ENCODE assay signal across 8 mouse cellular contexts in the genomic region with DNA sequence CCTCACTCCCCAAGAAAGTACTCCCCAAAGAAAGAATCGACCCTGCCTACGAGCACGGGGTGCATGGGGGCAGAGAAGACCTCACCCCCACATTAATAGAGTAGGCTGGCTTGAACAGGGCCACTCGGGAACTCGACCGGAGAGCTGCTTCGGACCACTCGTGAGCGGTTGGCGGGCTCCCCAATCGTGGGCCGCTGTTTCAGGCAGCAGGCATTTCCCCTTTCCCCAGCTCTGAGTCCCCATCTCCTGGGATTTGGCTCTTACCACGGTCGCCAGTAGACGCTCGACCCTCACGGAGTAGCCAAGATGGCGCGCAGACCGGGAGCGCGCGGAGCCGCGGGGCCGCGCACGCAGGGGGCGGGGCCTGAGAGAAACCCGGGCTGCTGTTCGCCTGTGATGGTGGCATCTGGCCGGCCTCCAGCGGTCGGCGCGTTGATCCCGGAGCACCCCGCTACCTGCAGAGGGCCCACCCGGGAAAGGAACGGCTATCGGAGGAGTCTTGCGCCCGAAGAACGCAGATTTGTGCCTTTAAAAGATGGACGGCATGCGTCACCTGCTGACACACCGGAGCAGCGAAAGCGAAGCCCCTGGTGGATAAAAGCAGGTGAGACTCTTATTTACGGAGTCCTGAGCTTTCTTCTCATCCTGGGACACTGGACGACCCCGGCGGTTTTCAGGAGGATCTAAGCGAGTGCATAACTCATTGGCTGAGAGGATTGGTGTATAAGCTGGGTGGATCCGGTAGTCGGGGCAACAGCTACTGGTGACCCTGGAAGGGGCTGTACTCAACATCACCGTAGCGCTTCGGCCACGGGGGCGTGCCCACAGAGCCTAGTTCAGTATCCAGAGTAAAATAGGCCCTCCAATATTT. TPM values are rescaled to one million over a fixed set of nuclear protein-coding genes. Genes with fewer than 3 reads are reported as not detected.
A peak's percentile ranks its signal among the peaks of the same experiment; 100 is the strongest.
DNase-seq lines count a peak whose midpoint lies in the region; ATAC-seq and TF ChIP-seq lines count a peak whose summit lies in the region.

Gene Rpp25l (minus strand): TSS at position 338 of the 871 bp plus-strand sequence.

- H3K27me3 ChIP-seq in MEL (ENCODE audit: control insufficient read depth in 1 of 2, insufficient read depth in 2 of 2, low read length in 2 of 2), result no peaks in the 10 kb centered on the region
- H3K27me3 ChIP-seq in cerebellum, adult 2 months (ENCODE audit: control insufficient read depth, insufficient read depth, low read length), result no peaks in the 10 kb centered on the region
- no peaks in the 10 kb centered on the region for H3K27me3 ChIP-seq in lung, postnatal 0 days (replicated peaks; ENCODE audit: insufficient read depth, low read length)

- peaks cover 19% of the 10 kb centered on the region for H3K79me2 ChIP-seq in MEL (ENCODE audit: control insufficient read depth, insufficient read depth, low read length, poor library complexity)

- peak; percentile 83 for ATAC-seq in lung, postnatal 0 days

- peak within 1 kb of the TSS; percentile 93 for H3K4me2 ChIP-seq in lung, postnatal 0 days (replicated peaks; ENCODE audit: low read depth, low read length)

- no peak for TF ChIP-seq EP300 in MEL (IDR thresholded peaks at IDR 0.05; ENCODE audit: low read depth in 1 of 2, low read length in 2 of 2)
- TF ChIP-seq EP300 in lung, postnatal 0 days (IDR thresholded peaks at IDR 0.05), result no peak

- peaks cover 0 to 10% of the 10 kb centered on the region in 2 experiments; a peak in 2 of 4 replicates for H3K4me1 ChIP-seq in MEL (ENCODE audit: control insufficient read depth in 1 of 2, insufficient read depth in 2 of 2, low read length in 2 of 2)
- peaks cover 9% of the 10 kb centered on the region; the same call in 1 of the 2 replicates for H3K4me1 ChIP-seq in cerebellum, adult 2 months (ENCODE audit: control insufficient read depth, insufficient read depth, low read length)
- H3K4me1 ChIP-seq in lung, postnatal 0 days (ENCODE audit: insufficient read depth, low read depth, low read length), result peaks cover 13% of the 10 kb centered on the region; the same call in 1 of the 2 replicates

- no peaks in the 10 kb centered on the region for H3K9me3 ChIP-seq in MEL (replicated peaks; ENCODE audit: insufficient read depth, low read length)
- H3K9me3 ChIP-seq in lung, postnatal 0 days (ENCODE audit: low read length), result no peaks in the 10 kb centered on the region

- no peaks in the 10 kb centered on the region; a peak in 1 of 4 replicates for H3K36me3 ChIP-seq in MEL (ENCODE audit: control insufficient read depth in 1 of 2, insufficient read depth in 2 of 2, low read length in 2 of 2)
- H3K36me3 ChIP-seq in lung, postnatal 0 days (ENCODE audit: insufficient read depth, low read length), result peaks cover 9% of the 10 kb centered on the region; the same call in 1 of the 2 replicates

- no peak for TF ChIP-seq RAD21 in MEL (IDR thresholded peaks at IDR 0.05; ENCODE audit: low read depth, low read length)

- peak within 1 kb of the TSS; percentile 96 for H3K9ac ChIP-seq in MEL (ENCODE audit: control insufficient read depth, low read depth, low read length, poor library complexity, severe bottlenecking)
- H3K9ac ChIP-seq in lung, postnatal 0 days (replicated peaks; ENCODE audit: low read depth), result peak within 1 kb of the TSS; percentile 88

- TF ChIP-seq POLR2A in MEL (IDR thresholded peaks at IDR 0.05; ENCODE audit: control insufficient read depth in 1 of 2, insufficient read depth in 1 of 2, low read depth in 1 of 2, low read length in 2 of 2, poor library complexity in 1 of 2), result peak; percentile 93 to 94
- TF ChIP-seq POLR2A in cerebellum, adult 2 months (IDR thresholded peaks at IDR 0.05; ENCODE audit: borderline replicate concordance, insufficient read depth, low read length), result peak; percentile 92

- TF ChIP-seq CTCF in MEL (IDR thresholded peaks at IDR 0.05 in 2 of 3, conservative IDR thresholded peaks at IDR 0.05 in 1 of 3; ENCODE audit: control insufficient read depth in 1 of 3, insufficient read depth in 1 of 3, low read depth in 2 of 3, low read length in 3 of 3, poor library complexity in 1 of 3, severe bottlenecking in 1 of 3), result peak in 2 of 3 experiments; percentile 8 to 9; a peak in 2 of 6 replicates
- peak; percentile 28; the same call in 1 of the 2 replicates for TF ChIP-seq CTCF in cerebellum, adult 2 months (IDR thresholded peaks at IDR 0.05; ENCODE audit: borderline replicate concordance, insufficient read depth, low read depth, low read length)
- TF ChIP-seq CTCF in lung, postnatal 0 days (IDR thresholded peaks at IDR 0.05), result peak; percentile 49

- H3K27ac ChIP-seq in MEL (ENCODE audit: control insufficient read depth, low read depth, low read length), result peak within 1 kb of the TSS; percentile 61
- peak within 1 kb of the TSS; percentile 81 for H3K27ac ChIP-seq in cerebellum, adult 2 months (ENCODE audit: insufficient read depth, low read length)
- peak within 1 kb of the TSS; percentile 77 for H3K27ac ChIP-seq in lung, postnatal 0 days (ENCODE audit: low read length)

- H3K4me3 ChIP-seq in MEL (ENCODE audit: control insufficient read depth in 1 of 2, insufficient read depth in 1 of 2, low read depth in 2 of 2, low read length in 2 of 2), result peak within 1 kb of the TSS; percentile 90 to 97
- peak within 1 kb of the TSS; percentile 90 for H3K4me3 ChIP-seq in cerebellum, adult 2 months (replicated peaks; ENCODE audit: insufficient read depth, low read depth, low read length)
- H3K4me3 ChIP-seq in lung, postnatal 0 days (ENCODE audit: low read depth, low read length), result peak within 1 kb of the TSS; percentile 79

- DNase-seq in MEL (ENCODE audit: low read depth, low spot score), result peak; percentile 89
- peak; percentile 84 to 89 for DNase-seq in cerebellum, adult 2 months
- DNase-seq in forelimb bud, embryonic 11.5 days (ENCODE audit: low read depth, low spot score), result peak; percentile 87
- peak; percentile 87 for DNase-seq in heart, postnatal 4 days
- DNase-seq in layer of hippocampus, adult 8-10 months (ENCODE audit: low spot score in 2 of 2), result peak; percentile 68 to 74
- peak; percentile 69 for DNase-seq in lung, postnatal 0 days (ENCODE audit: low spot score)
- DNase-seq in ovary, postnatal 10 days (ENCODE audit: low spot score), result peak; percentile 78
- peak; percentile 88 for DNase-seq in thymus, postnatal 14 days

- WGBS in cerebellum, adult 2 months, result under 1% methylated on average over 61 of the region's 61 CpGs
- 1% methylated on average over 61 of the region's 61 CpGs for WGBS in lung, postnatal 0 days

TF ChIP-seq in MEL, 35 proteins besides CTCF, POLR2A, EP300 and RAD21 (continues in another document):
- no peak for TF ChIP-seq NRF1 (IDR thresholded peaks at IDR 0.05; ENCODE audit: insufficient read depth, low read depth, low read length, poor library complexity, severe bottlenecking)
- peak; percentile 55; the same call in 1 of the 2 replicates for TF ChIP-seq TBP (IDR thresholded peaks at IDR 0.05; ENCODE audit: low read depth, low read length)
- TF ChIP-seq ZMIZ1 (IDR thresholded peaks at IDR 0.05; ENCODE audit: low read depth, low read length), result peak; percentile 86
- no peak for TF ChIP-seq KAT2A (conservative IDR thresholded peaks at IDR 0.05; ENCODE audit: low read depth, low read length)
- TF ChIP-seq USF1 (IDR thresholded peaks at IDR 0.05; ENCODE audit: low read depth, low read length), result no peak
- TF ChIP-seq E2F4 (IDR thresholded peaks at IDR 0.05; ENCODE audit: borderline replicate concordance, low read depth, low read length), result no peak
- no peak for TF ChIP-seq ZKSCAN1 (IDR thresholded peaks at IDR 0.05; ENCODE audit: low read depth, low read length)
- no peak for TF ChIP-seq JUND (IDR thresholded peaks at IDR 0.05; ENCODE audit: low read depth, low read length)
- TF ChIP-seq UBTF (IDR thresholded peaks at IDR 0.05; ENCODE audit: borderline replicate concordance, insufficient read depth, low read depth, low read length), result no peak
- TF ChIP-seq MAFK (IDR thresholded peaks at IDR 0.05; ENCODE audit: borderline replicate concordance, low read depth, low read length), result no peak
- TF ChIP-seq RCOR1 (IDR thresholded peaks at IDR 0.05; ENCODE audit: low read depth, low read length), result no peak
- TF ChIP-seq TAL1 (IDR thresholded peaks at IDR 0.05; ENCODE audit: low read length), result no peak
- no peak for TF ChIP-seq USF2 (IDR thresholded peaks at IDR 0.05; ENCODE audit: borderline replicate concordance in 1 of 2, insufficient read depth in 1 of 2, low read depth in 1 of 2, low read length in 2 of 2)
- no peak for TF ChIP-seq POLR2AphosphoS5 (IDR thresholded peaks at IDR 0.05; ENCODE audit: borderline replicate concordance, low read depth, low read length)
- peak; percentile 65 for TF ChIP-seq HCFC1 (IDR thresholded peaks at IDR 0.05; ENCODE audit: low read depth, low read length)
- TF ChIP-seq GABPA (IDR thresholded peaks at IDR 0.05; ENCODE audit: low read depth, low read length), result no peak
- no peak for TF ChIP-seq TCF12 (IDR thresholded peaks at IDR 0.05; ENCODE audit: low read depth, low read length)
- TF ChIP-seq ZC3H11A (IDR thresholded peaks at IDR 0.05; ENCODE audit: low read depth, low read length), result no peak
- no peak for TF ChIP-seq MAX (IDR thresholded peaks at IDR 0.05; ENCODE audit: low read length)
- TF ChIP-seq MAZ (IDR thresholded peaks at IDR 0.05; ENCODE audit: low read depth, low read length), result no peak
- TF ChIP-seq POLR2AphosphoS2 (IDR thresholded peaks at IDR 0.05; ENCODE audit: low read length), result peak; percentile 70; the same call in 1 of the 2 replicates
- TF ChIP-seq MYB (IDR thresholded peaks at IDR 0.05; ENCODE audit: low read depth, low read length), result no peak
- TF ChIP-seq MYC (IDR thresholded peaks at IDR 0.05; ENCODE audit: low read depth, low read length), result no peak
- TF ChIP-seq ETS1 (IDR thresholded peaks at IDR 0.05; ENCODE audit: low read depth, low read length), result no peak
- TF ChIP-seq BHLHE40 (IDR thresholded peaks at IDR 0.05; ENCODE audit: borderline replicate concordance, low read depth, low read length), result no peak
- TF ChIP-seq NELFE (IDR thresholded peaks at IDR 0.05; ENCODE audit: low read depth, low read length), result peak; percentile 84
- TF ChIP-seq MXI1 (IDR thresholded peaks at IDR 0.05; ENCODE audit: low read depth, low read length), result peak; percentile 65
- no peak for TF ChIP-seq ELF1 (IDR thresholded peaks at IDR 0.05; ENCODE audit: low read depth, low read length)
- peak; percentile 25; the same call in 1 of the 2 replicates for TF ChIP-seq SIN3A (IDR thresholded peaks at IDR 0.05; ENCODE audit: low read length)

RNA-seq across cellular contexts. Expression of gene Rpp25l, which starts in this region (rescaled TPM):
- 50.4 and 63.5 TPM in 2 replicates for total RNA-seq in MEL (2012; rRNA removed)
- 10 to 100 TPM in 1 of 2 experiments, not detected in 1; 52.0 TPM for polyA plus RNA-seq in MEL (2012; ENCODE audit: insufficient read depth in 1 of 2, insufficient read length in 2 of 2, low read depth in 1 of 2, low replicate concordance in 2 of 2, missing spikeins in 1 of 2)
- polyA plus RNA-seq in cerebellum, adult 2 months (2012; rRNA removed), result 43.3 and 44.7 TPM in 2 replicates
- total RNA-seq in heart, postnatal 4 days (2021), result 10 to 100 TPM; 27.8 to 28.6 TPM
- 10 to 100 TPM; 25.7 to 31.7 (median 30.2) TPM for total RNA-seq in layer of hippocampus, adult 8-10 months (2022)
- 45.6 and 51.8 TPM in 2 replicates for polyA plus RNA-seq in lung, postnatal 0 days (2015; fragmentation: Nextera tagmentation; extraction: Ambion mirVana)

Comparison
In these comparisons a context has a peak if more than half of its experiments do, and no peak if none do; other contexts are left out.
1. Peak in every context shown above with its lines: DNase-seq, ATAC-seq, H3K4me3 ChIP-seq and H3K27ac ChIP-seq.